Mouse (Mus musculus) stomach, embryonic 16.5 days (tissue): ENCODE measurements around the gene Mtcl1. TPM values are rescaled to one million over a fixed set of nuclear protein-coding genes. Genes with fewer than 3 reads are reported as not detected.
A peak's percentile ranks its signal among the peaks of the same experiment; 100 is the strongest.

Experiments used
- ATAC-seq: fragments of 200-750 bp; cut with Nextera tagmentation; 2 replicates; pipeline ENCODE4 v1.8.0; 2017; ENCODE audit warnings: moderate number of reproducible peaks, moderate TSS enrichment; ENCODE audit not compliant: insufficient read depth, low FRiP score
- H3K27ac ChIP-seq: fragments of 300-500 bp; sonication (generic); 2 replicates; pipeline ENCODE4 v1.5.1; 2014; ENCODE audit warnings: low read length
- H3K27me3 ChIP-seq: fragments of 300-500 bp; sonication (generic); 2 replicates; pipeline ENCODE4 v1.6.1; 2014; ENCODE audit warnings: low read length, control low read depth, mixed read lengths; ENCODE audit not compliant: control insufficient read depth, insufficient read depth
- H3K36me3 ChIP-seq: fragments of 300-500 bp; sonication (generic); 2 replicates; pipeline ENCODE4 v1.6.1; 2014; ENCODE audit warnings: low read length; ENCODE audit not compliant: control insufficient read depth, insufficient read depth
- H3K4me1 ChIP-seq: fragments of 300-500 bp; sonication (generic); 2 replicates; pipeline ENCODE4 v1.6.1; 2014; ENCODE audit warnings: low read length, control low read depth, mixed read lengths; ENCODE audit not compliant: control insufficient read depth, insufficient read depth
- H3K4me2 ChIP-seq: fragments of 300-500 bp; sonication (generic); 2 replicates; pipeline ENCODE4 v1.6.1; 2014; ENCODE audit warnings: low read depth, low read length, mixed read lengths
- H3K4me3 ChIP-seq: fragments of 300-500 bp; sonication (generic); replicated peaks from 2 replicates; pipeline ENCODE4 v1.5.1; 2014; ENCODE audit warnings: mild to moderate bottlenecking, low read length
- H3K9ac ChIP-seq: fragments of 300-500 bp; sonication (generic); 2 replicates; pipeline ENCODE4 v1.6.1; 2014; ENCODE audit warnings: low read length
- H3K9me3 ChIP-seq: fragments of 300-500 bp; sonication (generic); replicated peaks from 2 replicates; pipeline ENCODE4 v1.6.1; 2016; ENCODE audit warnings: low read length, control low read depth; ENCODE audit not compliant: control insufficient read depth
- WGBS: fragments of 180-500 bp; shearing (Covaris S2); extraction: QIAGEN DNeasy Blood & Tissue Kit; methylation state at CpG from one replicate; pipeline ENCODE4 v1.1.7; 2014; 5-methylcytosine and 5-hydroxymethylcytosine counted together
- polyA plus RNA-seq: library from polyadenylated mRNA; unstranded; fragments of >200 nt; fragmentation: Nextera tagmentation; extraction: Ambion mirVana; gene quantifications from 2 replicates; pipeline ENCODE4 v1.2.1, GENCODE M21; 2015

Mtcl1 gene
- polyA plus RNA-seq, 1 experiment from 2014 or later = 6.1 TPM

DNA sequence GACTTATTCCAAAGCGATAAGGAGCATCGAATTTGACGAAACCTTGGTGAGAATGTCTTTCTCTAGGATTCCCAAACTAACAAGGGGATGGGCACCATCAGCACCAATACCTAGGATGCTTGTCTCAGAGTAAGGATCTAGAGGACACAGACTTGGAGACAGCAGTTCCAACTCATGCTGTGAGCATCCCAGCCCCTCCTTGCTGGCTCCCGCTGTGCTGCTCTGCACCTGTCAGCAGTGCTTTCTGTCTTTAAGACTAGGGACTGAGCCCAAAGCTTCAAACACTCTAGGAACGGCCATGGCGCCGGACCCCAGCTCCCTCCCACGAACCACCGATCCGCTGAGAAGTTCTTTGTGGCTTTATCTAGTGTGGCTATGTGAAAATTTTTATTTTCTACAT lies 114.0 kb downstream of the Mtcl1 start:
- Histone ChIP-seq H3K4me3 (no peak overlapping the region), H3K4me2 (no peak overlapping the region), H3K27me3 (no peaks in the 10 kb centered on the region), H3K4me1 (no peaks in the 10 kb centered on the region), H3K9me3 (no peaks in the 10 kb centered on the region), H3K27ac (no peak overlapping the region), H3K9ac (no peak overlapping the region), H3K36me3 (no peaks in the 10 kb centered on the region)
- no peak for ATAC-seq
- 92% methylated on average over 10 of the region's 10 CpGs for WGBS

DNA sequence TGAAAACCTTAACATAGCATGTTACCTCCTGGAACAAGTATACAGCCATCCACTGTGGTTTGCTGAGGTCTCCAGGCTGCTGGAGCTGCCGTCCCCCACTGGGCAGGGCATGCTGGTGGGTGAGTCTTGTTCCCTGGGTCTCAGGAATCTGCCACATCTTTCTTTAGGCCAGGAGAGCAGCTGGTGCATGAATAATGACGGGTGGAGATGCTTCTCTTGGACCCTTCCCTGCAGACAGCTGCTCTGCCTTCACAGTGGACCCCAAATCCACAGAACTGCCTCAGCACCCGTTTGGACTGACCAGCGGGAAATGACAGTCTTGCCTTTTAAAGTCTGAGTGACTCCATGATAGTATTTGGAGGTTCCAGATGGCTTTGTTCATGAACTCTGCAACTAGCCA lies 114.7 kb downstream of the Mtcl1 start:
- no peaks in the 10 kb centered on the region for H3K9me3 ChIP-seq
- no peak overlapping the region for H3K4me3 ChIP-seq
- H3K27me3 ChIP-seq = no peaks in the 10 kb centered on the region
- H3K9ac ChIP-seq = no peak overlapping the region
- no peak for ATAC-seq
- no peaks in the 10 kb centered on the region for H3K4me1 ChIP-seq
- H3K36me3 ChIP-seq = no peaks in the 10 kb centered on the region
- no peak overlapping the region for H3K27ac ChIP-seq
- no peak overlapping the region for H3K4me2 ChIP-seq
- 62% methylated on average over 4 of the region's 4 CpGs for WGBS

DNA sequence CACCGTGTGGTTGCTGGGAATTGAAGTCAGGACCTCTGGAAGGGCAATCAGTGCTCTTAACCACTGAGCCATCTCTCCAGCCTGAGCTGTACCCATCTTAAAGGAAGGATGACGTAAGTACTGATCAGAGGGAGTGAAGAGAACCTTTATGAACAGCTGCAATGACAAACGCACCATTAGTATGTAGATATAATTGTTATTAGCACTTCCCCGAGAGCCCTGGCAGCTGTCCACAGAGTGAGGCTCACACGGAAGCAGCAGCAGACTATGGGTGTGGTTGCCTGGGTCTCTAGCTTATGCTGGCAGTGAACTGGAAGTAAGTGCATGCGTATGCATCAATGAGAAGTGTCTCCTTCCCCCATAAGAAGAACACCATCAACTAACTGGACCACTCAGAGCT lies 118.3 kb downstream of the Mtcl1 start:
- Histone ChIP-seq H3K27me3 (no peaks in the 10 kb centered on the region), H3K4me3 (no peak overlapping the region), H3K9ac (no peak overlapping the region), H3K4me2 (no peak overlapping the region), H3K4me1 (no peaks in the 10 kb centered on the region), H3K9me3 (no peaks in the 10 kb centered on the region), H3K27ac (no peak overlapping the region), H3K36me3 (no peaks in the 10 kb centered on the region)
- ATAC-seq = no peak
- 48% methylated on average over 6 of the region's 6 CpGs for WGBS

DNA sequence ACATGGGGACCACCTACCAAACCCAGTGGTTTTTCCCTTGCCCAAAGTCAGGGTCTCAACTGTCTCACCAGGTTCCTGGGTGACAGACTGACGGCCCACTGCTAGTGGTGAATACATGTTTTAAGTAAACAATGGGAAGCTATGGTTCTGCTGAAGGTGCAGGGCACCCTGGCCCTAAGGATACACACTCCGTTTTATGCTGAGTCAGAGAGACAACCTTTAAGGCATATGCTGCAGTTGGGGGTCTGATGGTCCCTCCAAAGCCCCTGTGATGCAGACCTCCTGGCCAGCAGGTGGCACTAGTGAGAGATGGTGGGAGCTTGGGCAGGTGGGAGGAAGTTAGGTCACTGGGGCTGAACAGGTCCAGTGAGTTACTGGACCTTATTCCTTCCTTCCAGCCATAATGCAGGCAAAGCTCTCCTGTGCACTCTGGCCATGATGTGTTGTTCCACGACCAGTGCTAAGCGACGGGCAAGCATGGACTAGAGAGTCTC lies 123.0 kb downstream of the Mtcl1 start:
- no peak for ATAC-seq
- 87% methylated on average over 5 of the region's 5 CpGs for WGBS
- H3K4me2 ChIP-seq = no peak overlapping the region
- no peak overlapping the region for H3K9ac ChIP-seq
- H3K9me3 ChIP-seq = no peaks in the 10 kb centered on the region
- no peaks in the 10 kb centered on the region for H3K27me3 ChIP-seq
- no peak overlapping the region for H3K4me3 ChIP-seq
- H3K4me1 ChIP-seq = no peaks in the 10 kb centered on the region; the same call in 1 of the 2 replicates
- no peaks in the 10 kb centered on the region for H3K36me3 ChIP-seq
- no peak overlapping the region for H3K27ac ChIP-seq

DNA sequence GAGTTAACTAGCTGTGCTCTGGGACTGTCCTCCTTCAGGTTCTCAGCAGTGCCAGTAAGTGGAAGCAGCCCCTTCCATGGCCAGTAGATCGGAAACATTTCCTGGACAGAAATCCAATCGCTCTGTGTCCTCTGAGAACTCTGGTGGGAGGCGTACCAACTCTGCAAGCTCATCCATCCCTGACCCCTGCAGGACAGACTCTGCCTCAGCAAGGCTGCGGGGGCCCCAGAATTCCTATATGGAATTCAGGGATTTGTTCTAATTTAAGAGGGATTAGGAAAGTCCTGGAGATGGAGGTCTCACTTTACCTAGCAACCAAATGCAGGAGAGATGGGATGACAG lies 123.4 kb downstream of the Mtcl1 start:
- Histone ChIP-seq H3K9me3 (no peaks in the 10 kb centered on the region), H3K36me3 (no peaks in the 10 kb centered on the region), H3K27me3 (no peaks in the 10 kb centered on the region), H3K27ac (no peak overlapping the region), H3K4me1 (no peaks in the 10 kb centered on the region; the same call in 1 of the 2 replicates), H3K4me2 (no peak overlapping the region), H3K9ac (no peak overlapping the region), H3K4me3 (no peak overlapping the region)
- no peak for ATAC-seq
- 77% methylated on average over 4 of the region's 4 CpGs for WGBS

DNA sequence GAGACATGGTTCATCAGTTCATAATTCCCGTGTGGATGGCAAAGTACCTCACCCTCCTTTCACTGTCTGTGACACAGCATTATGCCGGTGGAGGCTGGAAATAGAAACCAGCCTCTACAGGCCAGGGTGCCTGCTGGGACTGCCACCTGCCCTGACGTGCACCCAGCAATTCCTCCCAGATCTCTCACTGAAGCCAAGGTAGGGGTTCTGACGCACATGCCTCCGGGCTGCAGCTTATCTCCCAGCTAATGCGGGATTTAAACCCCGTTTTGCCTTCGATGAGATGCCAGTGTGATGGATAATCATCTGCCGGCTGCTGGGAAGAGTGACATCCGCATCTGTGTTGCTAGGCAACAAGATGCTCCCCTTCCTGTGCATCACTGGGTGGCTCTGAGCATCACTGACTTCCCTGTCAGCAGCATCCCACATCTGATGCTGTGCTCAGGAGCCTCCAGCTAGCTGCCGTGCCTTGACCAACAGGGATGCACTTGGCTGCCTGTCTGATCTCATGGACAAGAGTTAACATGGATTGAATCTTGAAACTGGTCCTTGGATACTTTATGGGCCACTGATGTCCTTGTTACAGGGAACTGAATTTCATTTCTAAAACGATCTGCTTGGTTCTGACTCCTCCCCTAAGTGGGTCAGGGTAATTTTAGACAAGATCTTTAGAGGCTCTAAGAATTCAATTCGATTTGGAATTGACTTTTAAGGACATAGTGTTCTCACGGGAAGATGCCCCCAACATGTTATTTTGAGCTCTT lies 123.9 kb downstream of the Mtcl1 start:
- no peaks in the 10 kb centered on the region; the same call in 1 of the 2 replicates for H3K4me1 ChIP-seq
- 43% methylated on average over 14 of the region's 14 CpGs for WGBS
- H3K9me3 ChIP-seq = no peaks in the 10 kb centered on the region
- no peaks in the 10 kb centered on the region for H3K27me3 ChIP-seq
- no peaks in the 10 kb centered on the region for H3K36me3 ChIP-seq
- no peak overlapping the region for H3K27ac ChIP-seq
- no peak for ATAC-seq
- H3K4me3 ChIP-seq = no peak overlapping the region
- H3K4me2 ChIP-seq = no peak overlapping the region
- H3K9ac ChIP-seq = no peak overlapping the region

DNA sequence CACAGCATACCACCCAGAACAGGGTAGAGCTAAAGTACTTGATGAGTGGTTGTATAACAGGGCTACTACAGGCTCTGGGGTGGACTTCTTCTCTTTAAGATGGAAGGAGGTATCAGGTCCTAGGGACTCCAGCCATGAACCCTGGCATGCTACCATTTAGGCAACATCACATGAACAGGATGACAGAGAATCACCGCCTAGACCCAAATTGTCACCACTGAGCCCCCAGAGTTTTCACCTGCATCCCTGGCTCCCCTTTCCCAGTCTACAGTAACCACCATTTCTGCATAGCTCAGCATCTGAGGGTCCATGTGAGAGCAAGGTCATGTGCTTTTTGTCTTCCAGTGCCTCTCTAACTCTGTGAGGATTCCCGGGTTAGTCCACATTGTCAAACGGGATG lies 124.7 kb downstream of the Mtcl1 start:
- Histone ChIP-seq H3K4me2 (no peak overlapping the region), H3K27ac (no peak overlapping the region), H3K36me3 (no peaks in the 10 kb centered on the region), H3K27me3 (no peaks in the 10 kb centered on the region), H3K4me3 (no peak overlapping the region), H3K9ac (no peak overlapping the region), H3K4me1 (no peaks in the 10 kb centered on the region; the same call in 1 of the 2 replicates), H3K9me3 (no peaks in the 10 kb centered on the region)
- ATAC-seq = no peak
- whole genome bisulfite sequencing = 76% methylated on average over 3 of the region's 3 CpGs

DNA sequence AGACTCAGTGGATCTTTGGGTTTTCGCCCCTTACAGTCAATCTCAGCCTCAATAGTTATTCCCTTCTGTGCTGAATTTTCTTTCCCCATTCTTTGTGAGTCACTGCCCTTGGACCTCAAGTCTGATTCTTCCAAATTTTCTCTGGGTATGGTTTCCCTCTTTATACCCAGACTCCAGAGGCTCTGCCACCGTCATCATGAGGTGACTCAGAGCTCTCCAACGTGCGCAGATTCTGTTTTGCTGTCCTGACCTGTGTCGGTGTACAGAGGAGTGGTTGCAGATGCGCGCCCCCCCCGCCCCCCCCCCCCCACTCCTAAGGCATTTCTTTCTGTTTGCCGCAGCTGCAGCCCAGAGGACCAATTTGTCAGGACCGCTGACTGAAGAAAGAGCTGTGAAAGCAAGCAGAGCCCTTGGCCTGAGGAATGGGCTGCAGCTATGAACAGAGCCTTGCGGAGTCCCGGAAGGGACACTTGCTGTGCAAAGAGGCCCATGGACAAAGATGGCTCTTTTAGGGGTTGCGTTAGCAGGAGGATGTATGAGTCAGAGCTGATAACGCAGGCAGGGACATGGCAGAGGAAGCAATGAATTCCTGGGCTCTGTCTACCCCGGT lies 126.8 kb downstream of the Mtcl1 start:
- 0 out of 2 replicates have a peak, but pooled peaks have one; percentile 35 for ATAC-seq
- Histone ChIP-seq H3K27me3 (no peaks in the 10 kb centered on the region), H3K27ac (no peak overlapping the region), H3K4me1 (no peaks in the 10 kb centered on the region; the same call in 1 of the 2 replicates), H3K9me3 (no peaks in the 10 kb centered on the region), H3K36me3 (no peaks in the 10 kb centered on the region), H3K4me3 (no peak overlapping the region), H3K4me2 (no peak overlapping the region), H3K9ac (no peak overlapping the region)
- WGBS = 54% methylated on average over 15 of the region's 15 CpGs

DNA sequence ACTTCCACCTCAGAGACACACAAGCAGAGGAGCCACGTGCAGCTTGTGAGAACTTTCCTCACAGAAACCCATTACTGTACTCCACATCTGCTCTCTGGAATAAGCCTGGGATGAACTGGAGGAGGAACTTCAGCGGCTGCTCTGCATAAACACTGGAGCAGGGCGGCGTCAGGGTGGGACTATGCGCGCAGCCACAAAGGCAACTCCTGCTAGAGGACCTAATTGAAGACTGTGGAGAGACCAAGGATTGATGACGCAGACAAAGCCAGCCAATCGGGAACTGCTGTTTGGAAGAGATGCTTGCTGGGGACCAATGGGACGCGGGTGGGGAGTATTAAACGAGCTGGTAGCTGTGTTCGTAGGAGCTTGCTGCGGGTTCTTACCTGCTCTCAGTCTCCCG lies 127.6 kb downstream of the Mtcl1 start:
- Histone ChIP-seq H3K36me3 (no peaks in the 10 kb centered on the region), H3K4me2 (no peak overlapping the region), H3K9ac (no peak overlapping the region), H3K4me1 (no peaks in the 10 kb centered on the region; the same call in 1 of the 2 replicates), H3K27ac (no peak overlapping the region), H3K9me3 (no peaks in the 10 kb centered on the region), H3K27me3 (no peaks in the 10 kb centered on the region), H3K4me3 (no peak overlapping the region)
- peak; percentile 63; the same call in 1 of the 2 replicates for ATAC-seq
- WGBS = 61% methylated on average over 14 of the region's 14 CpGs
